Mouse (Mus musculus) heart, postnatal 0 days (tissue): Measurements from ENCODE around the gene Otud7b.

Experiments used
- CTCF ChIP-seq: IDR thresholded peaks from 2 replicates; pipeline ENCODE4 v1.5.1; 2016; ENCODE audit warnings: antibody characterized with exemption, control low read depth, low read depth
- EP300 ChIP-seq: IDR thresholded peaks from 2 replicates; pipeline ENCODE4 v1.6.1; 2016; ENCODE audit warnings: antibody characterized with exemption, low read depth

DNA sequence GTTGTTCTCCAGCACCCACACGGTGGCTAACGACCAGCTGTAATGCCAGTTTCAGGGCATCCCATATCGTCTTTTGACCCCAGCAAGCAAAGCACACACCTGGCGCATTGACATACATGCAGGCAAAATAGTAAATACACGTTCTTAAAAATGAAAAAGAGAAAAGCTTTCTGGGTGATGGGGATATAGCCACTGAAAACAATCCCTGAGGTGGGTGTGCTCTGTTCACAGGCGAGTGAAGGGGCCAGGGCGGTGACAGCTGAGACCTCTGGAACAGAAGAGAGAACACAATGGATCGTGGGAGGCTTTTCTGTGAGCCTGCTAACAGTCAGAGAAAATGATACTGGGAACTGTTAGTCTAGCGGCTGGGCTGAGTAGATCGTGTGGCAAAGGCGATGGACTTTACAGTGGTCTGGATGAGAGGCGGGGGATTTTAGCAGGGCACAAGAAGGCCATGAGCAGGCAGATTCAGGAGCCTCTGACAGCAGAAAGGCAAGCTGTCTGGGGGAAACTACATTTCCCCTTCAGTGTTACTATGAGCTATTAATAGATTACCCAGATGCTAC is 31.3 kb upstream of the Otud7b start:
- TF ChIP-seq CTCF, result no peak
- TF ChIP-seq EP300, result no peak
